Mouse (Mus musculus) lung, adult 18-20 months (tissue): Measurements from ENCODE around the gene Mipol1.
"Not testable (repeated sequence)": the region's sequence is repeated elsewhere in the genome, so short reads cannot be mapped to it uniquely, and the experiment has no call there.

Source experiments
- DNase-seq, 2 experiments: peaks; one replicate each; pipeline ENCODE4 v3.0.0; 2022; ENCODE audit warnings: mixed read lengths in 2 of 2

Gene Mipol1

DNA sequence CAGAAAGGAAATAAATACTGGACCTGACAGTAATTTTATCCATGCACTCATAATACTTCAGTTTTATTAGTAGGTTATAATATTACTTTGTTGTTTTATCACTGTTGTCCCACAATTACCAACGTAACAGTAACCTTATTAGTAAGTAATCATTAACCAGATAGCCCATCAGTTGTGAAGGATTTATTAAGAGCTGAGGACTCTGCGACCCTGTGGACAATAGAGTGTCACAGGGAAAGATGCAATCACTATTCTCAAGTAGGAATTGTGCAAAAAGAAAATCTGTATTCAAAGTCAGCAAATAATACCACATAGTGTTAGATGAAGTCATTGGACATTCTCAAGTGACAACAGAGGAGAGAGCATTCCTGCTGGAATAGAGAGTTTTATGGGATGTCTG, 198.5 kb downstream of the Mipol1 start:
- DNase-seq, result no peak

DNA sequence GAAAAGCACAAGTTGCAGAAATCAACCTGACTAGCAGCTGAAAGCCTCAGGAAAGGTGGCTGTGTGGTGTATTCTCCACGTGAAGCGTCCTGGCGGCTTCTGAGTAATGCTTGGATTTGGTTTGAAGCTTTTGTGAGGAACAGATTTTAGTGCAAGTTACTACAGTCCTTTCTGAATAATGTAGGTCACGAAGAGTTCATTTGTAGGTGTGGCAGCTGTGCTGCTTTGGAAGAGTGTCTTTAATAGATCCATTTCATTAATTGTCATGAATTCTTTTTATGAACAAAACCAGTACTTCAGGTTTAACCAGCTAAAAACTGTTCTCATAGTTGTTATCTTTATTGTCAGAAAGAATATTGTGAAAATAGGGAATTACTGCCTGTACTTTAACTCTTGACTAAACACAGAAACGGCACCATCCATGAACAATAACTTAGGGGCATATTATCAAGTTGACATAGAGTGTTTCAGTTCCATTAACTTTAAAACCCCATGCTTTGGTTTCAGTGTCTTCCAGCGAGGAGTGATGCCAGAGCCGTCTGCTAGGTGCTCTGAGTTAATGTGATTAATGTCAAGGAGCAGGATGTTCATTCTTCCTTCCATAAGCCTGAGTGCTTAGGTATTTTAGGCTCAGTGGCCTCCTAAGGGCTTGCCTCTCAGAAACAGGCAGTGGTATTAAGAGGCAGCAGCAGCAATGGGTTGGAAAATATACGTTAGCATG, 206.9 kb downstream of the Mipol1 start:
- DNase-seq, result not testable (repeated sequence)

- DNase-seq, result peak; percentile 64 to 81
Observed at GRCm38 (mm10) chr12:57444281-57444903, 214.2 kb downstream of the Mipol1 start.

- no peak for DNase-seq
Observed at GRCm38 (mm10) chr12:57447331-57447730, 217.1 kb downstream of the Mipol1 start.

- no peak for DNase-seq
Observed at GRCm38 (mm10) chr12:57449299-57449698, 219.1 kb downstream of the Mipol1 start.

- DNase-seq, result no peak
Observed at GRCm38 (mm10) chr12:57450017-57450583, 219.9 kb downstream of the Mipol1 start.

GRCm38 (mm10) chr12:57456911-57457310, 226.7 kb downstream of the Mipol1 start:
- DNase-seq, result no peak

DNA sequence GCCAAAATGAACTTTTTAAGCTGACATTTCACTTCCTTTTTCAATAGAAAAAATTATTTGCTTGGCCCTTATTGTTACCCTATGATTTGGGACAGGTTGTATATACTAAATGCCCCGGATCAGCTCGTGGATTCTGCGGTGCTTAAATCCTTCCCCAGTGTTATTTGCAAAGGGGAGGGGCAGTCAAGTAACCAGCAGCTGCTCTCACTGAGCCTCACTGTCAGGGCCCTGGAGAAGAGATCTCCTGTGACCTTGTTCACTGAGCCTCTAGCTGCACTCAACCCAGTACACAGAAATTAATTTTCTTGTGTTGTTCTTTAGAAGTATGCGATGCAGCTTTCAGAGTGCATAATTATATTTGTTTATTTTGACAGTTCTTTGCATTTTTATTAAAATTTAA, 227.1 kb downstream of the Mipol1 start:
- DNase-seq, result no peak

- DNase-seq, result no peak
Observed at GRCm38 (mm10) chr12:57464520-57465334, 234.5 kb downstream of the Mipol1 start.

GRCm38 (mm10) chr12:57471786-57472185, 241.6 kb downstream of the Mipol1 start:
- DNase-seq, result no peak

DNA sequence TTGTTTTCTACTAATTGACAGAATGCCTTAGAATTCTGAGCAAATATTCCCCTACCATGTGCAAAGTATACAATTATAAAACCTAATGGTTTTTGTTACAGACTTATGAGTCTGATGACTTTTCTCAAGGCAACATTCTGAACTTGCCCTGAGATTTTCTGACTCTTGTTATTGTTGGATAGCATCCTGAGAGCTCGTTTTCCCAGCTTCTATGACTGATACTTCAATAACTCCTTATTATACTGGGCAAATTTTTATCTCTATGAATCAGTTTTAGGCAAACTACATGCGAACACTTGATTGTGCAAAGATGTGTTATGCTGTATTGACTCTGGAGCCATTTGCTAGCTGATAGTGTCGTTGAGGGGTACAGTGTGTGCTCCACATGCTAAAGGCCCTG, 246.6 kb downstream of the Mipol1 start:
- DNase-seq, result no peak

DNA sequence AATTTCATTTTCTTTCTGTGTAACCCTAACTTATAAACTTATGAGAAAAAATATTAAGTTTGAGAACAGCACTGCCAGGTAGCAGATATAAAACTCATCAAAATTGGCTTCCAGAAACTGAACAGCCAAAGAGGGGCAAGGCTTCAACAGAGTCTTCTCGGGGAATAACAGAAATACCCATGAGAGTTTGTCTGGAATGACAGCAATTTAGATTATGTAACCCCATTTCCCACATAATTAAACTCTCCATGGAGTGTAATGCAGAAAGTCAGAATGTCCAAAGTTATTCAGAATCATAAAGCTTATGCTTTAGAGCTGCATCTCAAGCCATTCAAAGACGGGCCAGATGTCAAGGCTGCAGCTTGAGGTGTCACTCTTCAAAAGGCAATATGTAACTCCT, 251.6 kb downstream of the Mipol1 start:
- DNase-seq, result no peak

DNA sequence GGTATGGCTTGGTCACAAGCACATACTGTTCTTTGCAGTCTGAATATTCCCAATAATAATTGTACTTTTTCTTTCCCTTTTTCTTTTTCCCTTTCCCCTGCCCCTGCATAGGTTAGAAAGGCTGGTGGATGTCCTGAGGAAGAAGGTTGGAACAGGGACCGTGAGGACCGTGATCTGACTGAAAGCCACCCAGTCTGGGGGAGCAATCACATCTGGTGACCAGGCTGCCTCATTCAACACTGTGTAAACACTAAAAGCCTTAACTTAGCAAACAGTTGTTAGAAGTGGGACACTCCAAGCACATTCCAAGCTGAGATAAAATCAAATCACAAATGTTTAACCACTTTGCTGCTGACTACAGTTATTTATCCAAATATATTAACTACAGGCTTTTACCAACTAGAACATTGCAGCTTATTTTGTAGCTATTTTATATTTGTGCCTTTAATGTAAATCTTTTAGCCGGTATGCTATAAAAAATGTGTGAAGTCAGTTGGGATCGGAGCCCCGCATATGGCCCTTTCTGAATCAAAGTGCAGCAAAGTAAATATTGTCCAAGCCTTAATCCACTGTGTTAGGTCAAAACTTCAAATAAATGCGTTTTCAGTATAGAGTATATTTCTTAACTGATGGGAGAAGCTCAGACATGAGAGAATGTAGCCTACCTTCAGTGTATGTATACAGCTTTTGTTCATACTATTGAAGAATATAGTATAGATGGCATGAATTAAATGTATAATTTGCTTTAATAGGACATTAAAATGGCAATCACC, 266.3 kb downstream of the Mipol1 start:
- peak; percentile 52 to 74 for DNase-seq

DNA sequence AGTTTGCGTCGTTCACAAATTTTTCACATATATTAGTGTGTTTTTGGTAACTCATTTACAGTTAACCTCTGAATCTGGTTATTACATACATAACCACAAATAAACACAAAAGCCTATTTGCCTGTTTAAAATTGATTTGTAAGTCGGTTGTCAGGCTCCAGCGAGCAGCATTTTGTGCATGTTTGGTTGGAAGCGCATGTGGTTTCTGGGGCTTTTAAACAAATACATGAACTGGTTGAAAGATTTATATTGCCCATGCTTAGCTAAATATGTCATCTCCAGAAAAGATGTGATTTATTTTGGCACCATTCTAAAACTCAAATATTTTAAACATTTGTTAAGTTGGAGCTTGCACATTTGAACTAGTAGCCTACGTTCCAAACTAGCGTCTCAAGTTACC, 270.0 kb downstream of the Mipol1 start:
- DNase-seq, result no peak

- DNase-seq, result no peak
Observed at GRCm38 (mm10) chr12:57505329-57505728, 275.1 kb downstream of the Mipol1 start.

- peak; percentile 22 to 59 for DNase-seq
Observed at GRCm38 (mm10) chr12:57508938-57509337, 278.7 kb downstream of the Mipol1 start.

DNA sequence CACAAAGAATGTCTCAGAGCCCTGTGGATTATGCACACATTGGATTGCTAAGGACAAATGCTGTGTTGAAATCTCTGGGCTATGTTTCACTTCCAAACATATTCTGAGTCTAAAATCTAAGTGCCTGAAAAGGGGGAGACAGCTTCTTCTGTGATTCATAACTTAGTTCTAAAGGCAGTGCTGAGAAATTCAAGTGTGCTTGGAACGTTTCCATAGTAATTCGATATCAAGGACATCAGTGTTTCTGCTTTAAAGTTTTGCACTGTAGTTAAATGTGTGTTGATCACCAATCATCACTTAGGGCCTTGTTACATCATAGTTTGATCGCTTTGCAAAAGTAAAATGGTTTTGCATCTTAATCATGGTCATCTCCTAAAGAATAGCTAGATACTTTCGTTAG, 279.5 kb downstream of the Mipol1 start:
- DNase-seq, result peak in 1 of 2 experiments; percentile 14

DNA sequence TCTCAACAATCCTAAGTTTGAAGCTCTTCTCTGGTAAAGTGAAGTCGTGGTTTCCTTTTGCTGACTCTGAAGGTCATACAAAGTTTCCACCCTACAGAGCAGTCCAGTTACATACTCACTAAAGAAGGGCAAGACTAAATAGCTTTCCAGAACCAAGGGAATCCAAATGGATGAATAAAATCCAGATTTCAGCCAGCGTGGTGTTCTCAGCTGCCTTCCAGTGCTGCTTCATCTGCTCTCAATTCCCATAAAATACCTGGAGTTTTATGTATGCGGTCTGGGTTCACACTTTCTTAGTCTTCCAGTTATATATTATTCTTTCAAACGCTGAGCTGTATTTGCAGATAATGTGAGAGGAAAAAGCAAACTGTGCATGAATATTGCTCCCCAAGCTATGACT, 280.9 kb downstream of the Mipol1 start:
- no peak for DNase-seq

DNA sequence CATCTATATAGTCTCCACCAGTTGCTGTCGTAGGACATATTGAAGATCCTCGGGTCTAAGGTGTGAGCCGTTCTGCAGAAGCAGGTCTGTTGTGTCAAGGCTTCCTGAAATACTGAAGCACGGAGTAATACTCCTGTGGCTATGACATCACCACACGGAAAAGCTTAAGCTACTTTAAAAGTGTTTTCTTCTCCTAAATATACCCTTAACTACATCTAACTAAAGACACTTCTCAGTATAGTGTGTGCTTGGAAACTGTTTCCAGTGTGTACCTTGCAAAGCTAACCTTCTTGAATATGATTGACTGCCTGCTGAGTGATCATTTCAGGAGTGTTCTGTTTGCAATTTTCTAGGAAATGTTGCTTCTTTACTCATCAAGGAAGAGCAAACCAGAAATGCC, 281.3 kb downstream of the Mipol1 start:
- no peak for DNase-seq

GRCm38 (mm10) chr12:57514552-57514951, 284.3 kb downstream of the Mipol1 start:
- DNase-seq, result no peak

DNA sequence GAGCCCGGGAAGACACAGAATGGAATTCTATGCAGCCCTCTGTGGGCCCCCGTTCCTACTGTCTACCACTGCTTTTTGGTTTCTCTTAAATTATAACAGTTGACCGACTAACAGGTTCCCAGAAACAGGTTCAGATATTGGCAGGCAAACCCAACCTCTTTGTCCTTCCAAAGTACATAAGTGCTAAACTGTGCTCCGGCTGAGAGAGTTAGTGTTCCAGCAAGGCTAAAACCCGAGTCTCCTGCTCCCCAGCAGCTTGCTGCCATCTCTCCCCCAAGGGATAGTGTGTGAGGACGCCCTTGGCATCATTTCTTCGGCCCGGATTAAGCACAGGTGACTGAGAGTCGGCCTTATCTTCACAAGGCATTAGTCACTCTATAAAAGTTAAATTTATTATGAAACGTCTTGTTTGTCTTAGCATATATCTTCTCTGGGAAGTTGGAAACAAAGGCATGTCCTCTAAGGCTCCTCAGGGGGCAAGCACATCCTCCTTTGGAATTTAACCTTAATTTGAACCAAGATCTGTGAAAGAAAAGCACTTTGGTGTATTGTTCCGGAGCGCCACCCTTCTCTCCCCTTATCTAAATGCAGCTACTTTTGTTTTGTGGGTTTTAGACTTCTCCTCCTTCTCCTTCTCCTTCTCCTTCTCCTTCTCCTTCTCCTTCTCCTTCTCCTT, 285.6 kb downstream of the Mipol1 start:
- DNase-seq, result no peak

DNA sequence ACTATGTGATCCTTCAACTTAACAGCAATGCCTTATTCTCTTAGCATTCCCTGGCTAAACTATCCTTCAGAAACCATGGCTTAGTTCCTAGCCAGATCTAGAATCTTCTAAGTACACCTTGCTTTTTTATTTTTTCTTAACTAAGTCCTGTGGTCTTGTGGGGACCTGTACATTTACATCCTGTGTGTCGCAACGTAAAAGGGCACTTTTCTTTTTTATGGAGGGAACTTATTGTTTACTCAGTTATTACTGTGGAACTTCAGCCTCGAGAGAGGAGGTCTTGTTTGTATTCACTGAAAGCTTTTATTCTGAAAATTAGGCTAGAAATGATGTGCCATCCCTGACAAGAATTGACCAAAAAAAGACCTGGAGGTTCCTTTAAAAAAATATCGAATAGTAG, 298.1 kb downstream of the Mipol1 start:
- no peak for DNase-seq
